Mouse (Mus musculus) myocyte (in vitro differentiated cells): ENCODE data around the gene Methig1.
"Not testable (repeated sequence)": the region's sequence is repeated elsewhere in the genome, so short reads cannot be mapped to it uniquely, and the experiment has no call there.

Experiments
- MAX ChIP-seq: IDR thresholded peaks from one replicate; pipeline ENCODE4 v1.6.1; 2011; ENCODE audit warnings: low read depth, mild to moderate bottlenecking, control low read depth
- POLR2A ChIP-seq: IDR thresholded peaks from one replicate; pipeline ENCODE4 v1.6.1; 2011; ENCODE audit warnings: low read depth, mild to moderate bottlenecking, control low read depth, moderate library complexity; ENCODE audit not compliant: insufficient read length
- SRF ChIP-seq: IDR thresholded peaks from one replicate; pipeline ENCODE4 v1.6.1; 2011; ENCODE audit warnings: low read depth; ENCODE audit not compliant: control insufficient read depth, insufficient read length
- TCF12 ChIP-seq: IDR thresholded peaks from one replicate; pipeline ENCODE4 v1.6.1; 2011; ENCODE audit warnings: mild to moderate bottlenecking, control low read depth; ENCODE audit not compliant: poor library complexity, insufficient read depth, severe bottlenecking

DNA sequence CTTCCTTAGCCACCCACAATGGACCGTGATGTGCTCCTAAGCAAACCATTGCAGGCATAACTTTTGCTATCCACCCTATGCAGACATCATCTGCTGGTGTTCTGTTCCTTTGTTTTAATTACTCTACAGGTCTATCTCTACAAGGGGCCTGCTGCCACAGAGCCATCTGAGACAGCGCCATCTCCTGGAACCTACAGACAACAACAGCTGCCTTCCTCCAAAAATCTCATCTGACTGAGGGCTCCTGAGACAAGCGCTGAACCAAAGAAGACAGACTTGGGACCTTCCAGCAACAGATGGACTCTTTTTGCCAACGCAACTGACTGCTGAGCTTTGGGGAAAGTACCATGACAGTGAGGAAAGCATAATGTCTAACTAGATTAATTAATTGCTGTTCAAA, 24.9 kb upstream of the Methig1 start:
- not testable (repeated sequence) for TF ChIP-seq POLR2A, SRF, MAX, TCF12
